Mouse (Mus musculus): ENCODE data around the gene Rbfox2. TPM values are rescaled to one million over a fixed set of nuclear protein-coding genes. Genes with fewer than 3 reads are reported as not detected.

The Rbfox2 gene
- polyA plus RNA-seq, 2 experiments: 94.7 to 189 TPM

DNA sequence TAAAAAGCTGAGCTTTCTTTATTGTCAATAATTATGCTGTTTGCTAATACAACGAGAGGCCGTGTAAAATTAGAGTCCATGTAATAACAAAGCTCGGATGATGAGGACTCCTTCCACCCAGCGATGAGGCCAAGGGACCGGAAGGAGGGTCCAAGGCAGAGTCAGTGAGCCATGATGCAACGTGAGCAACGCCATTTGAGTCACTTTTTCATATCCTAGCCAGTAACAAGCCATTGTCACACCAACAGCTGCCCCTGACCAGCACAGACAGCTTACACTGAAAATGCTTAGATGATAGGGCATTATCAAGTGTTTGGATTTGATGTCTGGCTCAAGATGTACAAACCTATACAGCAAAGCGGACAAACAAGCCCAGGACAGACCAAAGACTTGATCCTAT, 155.6 kb downstream of the Rbfox2 start:
- no peak for TF ChIP-seq POLR2A (IDR thresholded peaks at IDR 0.05; ENCODE audit: borderline replicate concordance, extremely low read depth, insufficient read depth, insufficient read length)
- no peak for ATAC-seq (ENCODE audit: low FRiP score, low read depth)
- peak overlapping the region; percentile 74 for H3K4me2 ChIP-seq (replicated peaks; ENCODE audit: low read depth, low read length, severe bottlenecking)
- H3K4me1 ChIP-seq (ENCODE audit: control insufficient read depth, insufficient read depth, low read length): peaks cover 38% of the 10 kb centered on the region
- no peaks in the 10 kb centered on the region for H3K27me3 ChIP-seq (ENCODE audit: control insufficient read depth, insufficient read depth, low read length)
- 60% methylated on average over 8 of the region's 8 CpGs for WGBS
- no peak for DNase-seq (ENCODE audit: low spot score)
- H3K4me3 ChIP-seq (replicated peaks; ENCODE audit: low read length): peak overlapping the region; percentile 43
- 0 out of 2 replicates have a peak overlapping the region, but pooled peaks have one; percentile 35 for H3K27ac ChIP-seq (replicated peaks; ENCODE audit: low read depth, low read length)
- H3K9me3 ChIP-seq (ENCODE audit: control insufficient read depth, low read length): no peaks in the 10 kb centered on the region
- 0 out of 2 replicates have a peak, but pooled peaks cover 3% of the 10 kb centered on the region for H3K36me3 ChIP-seq (ENCODE audit: control insufficient read depth, insufficient read depth, low read length)
- H3K9ac ChIP-seq (ENCODE audit: low read depth, low read length, severe bottlenecking): peak overlapping the region; percentile 62

DNA sequence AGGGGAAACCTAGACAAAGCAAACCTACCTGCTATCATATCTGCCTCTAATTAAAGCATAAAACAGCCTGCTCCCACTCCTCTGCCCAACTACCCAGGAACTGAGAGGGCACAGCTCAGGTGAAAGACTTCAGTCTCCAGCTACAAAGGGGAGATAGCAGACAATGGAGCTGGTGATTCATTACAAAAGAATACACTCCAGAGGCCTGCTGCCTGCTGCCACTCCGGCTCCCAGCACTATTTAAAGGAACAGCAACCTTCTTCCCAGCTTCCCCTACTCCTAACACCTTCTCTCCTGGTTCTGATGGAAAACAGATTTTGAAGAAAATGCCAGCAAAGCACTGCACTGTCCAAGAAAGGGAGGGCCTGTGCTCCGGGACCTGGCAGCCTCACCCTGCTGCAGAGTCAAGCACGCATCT, 156.4 kb downstream of the Rbfox2 start:
- DNase-seq (ENCODE audit: low spot score) (peak; percentile 62), ATAC-seq (ENCODE audit: low FRiP score, low read depth) (peak; percentile 10; the same call in 1 of the 2 replicates)
- TF ChIP-seq POLR2A (IDR thresholded peaks at IDR 0.05; ENCODE audit: borderline replicate concordance, extremely low read depth, insufficient read depth, insufficient read length): no peak
- Histone ChIP-seq H3K9ac (ENCODE audit: low read depth, low read length, severe bottlenecking) (peak overlapping the region; percentile 53), H3K27ac (replicated peaks; ENCODE audit: low read depth, low read length) (peak overlapping the region; percentile 95), H3K9me3 (ENCODE audit: control insufficient read depth, low read length) (no peaks in the 10 kb centered on the region), H3K4me2 (replicated peaks; ENCODE audit: low read depth, low read length, severe bottlenecking) (peak overlapping the region; percentile 74), H3K4me3 (replicated peaks; ENCODE audit: low read length) (peak overlapping the region; percentile 43), H3K4me1 (ENCODE audit: control insufficient read depth, insufficient read depth, low read length) (peaks cover 42% of the 10 kb centered on the region), H3K36me3 (ENCODE audit: control insufficient read depth, insufficient read depth, low read length) (0 out of 2 replicates have a peak, but pooled peaks cover 3% of the 10 kb centered on the region), H3K27me3 (ENCODE audit: control insufficient read depth, insufficient read depth, low read length) (no peaks in the 10 kb centered on the region)
- WGBS: 9% methylated on average over 3 of the region's 3 CpGs

DNA sequence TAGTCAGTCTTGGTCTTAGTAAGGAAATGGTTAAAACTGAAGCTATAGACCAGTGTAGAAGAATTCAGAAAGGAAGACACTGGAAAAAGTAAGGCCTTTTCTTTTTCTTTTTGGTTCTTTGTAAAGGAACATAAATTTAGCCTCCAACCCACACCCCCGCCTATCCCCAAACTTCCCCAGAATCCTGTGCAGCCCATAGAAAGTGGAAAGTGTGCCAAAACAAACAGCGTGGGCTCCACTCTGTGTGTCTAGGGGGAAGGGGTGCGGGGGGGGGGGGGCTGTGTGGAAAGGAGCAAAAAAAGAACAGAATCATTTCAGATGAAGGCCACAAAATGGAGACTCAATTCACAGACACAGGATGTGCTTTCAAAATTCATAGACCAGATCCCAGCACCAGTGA, 156.8 kb downstream of the Rbfox2 start:
- 39% methylated on average over 3 of the region's 3 CpGs for WGBS
- peak overlapping the region; percentile 95 for H3K27ac ChIP-seq (replicated peaks; ENCODE audit: low read depth, low read length)
- peak overlapping the region; percentile 74 for H3K4me2 ChIP-seq (replicated peaks; ENCODE audit: low read depth, low read length, severe bottlenecking)
- H3K9ac ChIP-seq (ENCODE audit: low read depth, low read length, severe bottlenecking): peak overlapping the region; percentile 53
- no peaks in the 10 kb centered on the region for H3K27me3 ChIP-seq (ENCODE audit: control insufficient read depth, insufficient read depth, low read length)
- DNase-seq (ENCODE audit: low spot score) (peak; percentile 63), ATAC-seq (ENCODE audit: low FRiP score, low read depth) (no peak)
- peaks cover 42% of the 10 kb centered on the region for H3K4me1 ChIP-seq (ENCODE audit: control insufficient read depth, insufficient read depth, low read length)
- no peak for TF ChIP-seq POLR2A (IDR thresholded peaks at IDR 0.05; ENCODE audit: borderline replicate concordance, extremely low read depth, insufficient read depth, insufficient read length)
- H3K36me3 ChIP-seq (ENCODE audit: control insufficient read depth, insufficient read depth, low read length): 0 out of 2 replicates have a peak, but pooled peaks cover 3% of the 10 kb centered on the region
- no peaks in the 10 kb centered on the region for H3K9me3 ChIP-seq (ENCODE audit: control insufficient read depth, low read length)
- H3K4me3 ChIP-seq (replicated peaks; ENCODE audit: low read length): peak overlapping the region; percentile 43

DNA sequence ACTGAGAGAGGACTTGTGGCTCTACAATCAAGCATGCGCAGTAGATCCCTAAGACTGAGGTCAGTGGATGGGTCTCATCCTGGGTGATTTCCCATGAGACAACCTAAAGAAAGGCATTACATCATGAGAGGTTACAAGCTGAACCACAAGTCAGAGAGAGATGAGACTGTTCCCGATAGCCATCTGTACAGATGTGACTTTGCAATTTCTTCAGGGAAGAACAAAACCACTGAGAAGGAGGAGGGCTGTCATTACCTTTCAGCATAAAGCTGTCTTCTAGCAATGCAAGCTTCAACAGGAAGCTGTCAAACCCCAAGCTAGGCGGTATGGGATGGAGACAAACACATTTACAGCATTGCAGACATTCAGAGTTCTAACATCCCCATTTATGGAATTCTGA, 157.3 kb downstream of the Rbfox2 start:
- H3K4me2 ChIP-seq (replicated peaks; ENCODE audit: low read depth, low read length, severe bottlenecking): peak overlapping the region; percentile 74
- H3K27ac ChIP-seq (replicated peaks; ENCODE audit: low read depth, low read length): peak overlapping the region; percentile 95
- H3K4me1 ChIP-seq (ENCODE audit: control insufficient read depth, insufficient read depth, low read length): peaks cover 42% of the 10 kb centered on the region

DNA sequence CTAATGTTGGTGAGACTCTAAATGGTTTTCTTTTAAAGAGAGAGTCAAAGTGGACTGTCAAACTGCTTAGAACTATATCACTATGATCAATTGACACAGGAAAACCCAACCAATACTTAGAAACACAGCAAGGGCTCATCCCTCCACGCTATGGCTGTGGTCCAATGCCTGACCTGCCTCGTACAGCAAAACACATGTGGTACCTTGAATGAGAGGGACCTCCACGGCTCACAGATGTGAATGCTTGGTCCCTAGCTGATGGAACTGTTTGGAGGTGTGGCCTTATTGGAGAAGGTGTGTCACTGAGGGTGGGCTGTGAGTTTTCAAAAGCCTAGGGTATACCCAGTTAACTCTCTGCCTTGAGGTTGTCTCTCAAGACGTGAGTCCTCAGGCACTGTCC, 159.9 kb downstream of the Rbfox2 start:
- DNase-seq (ENCODE audit: low spot score) (no peak), ATAC-seq (ENCODE audit: low FRiP score, low read depth) (no peak)
- no peak overlapping the region for H3K4me3 ChIP-seq (replicated peaks; ENCODE audit: low read length)
- no peak overlapping the region for H3K9ac ChIP-seq (ENCODE audit: low read depth, low read length, severe bottlenecking)
- no peak for TF ChIP-seq POLR2A (IDR thresholded peaks at IDR 0.05; ENCODE audit: borderline replicate concordance, extremely low read depth, insufficient read depth, insufficient read length)
- no peak overlapping the region for H3K27ac ChIP-seq (replicated peaks; ENCODE audit: low read depth, low read length)
- H3K4me2 ChIP-seq (replicated peaks; ENCODE audit: low read depth, low read length, severe bottlenecking): no peak overlapping the region
- H3K9me3 ChIP-seq (ENCODE audit: control insufficient read depth, low read length): no peaks in the 10 kb centered on the region
- peaks cover 37% of the 10 kb centered on the region for H3K4me1 ChIP-seq (ENCODE audit: control insufficient read depth, insufficient read depth, low read length)
- WGBS: 67% methylated on average over 4 of the region's 4 CpGs
- no peaks in the 10 kb centered on the region for H3K27me3 ChIP-seq (ENCODE audit: control insufficient read depth, insufficient read depth, low read length)
- H3K36me3 ChIP-seq (ENCODE audit: control insufficient read depth, insufficient read depth, low read length): 0 out of 2 replicates have a peak, but pooled peaks cover 3% of the 10 kb centered on the region

More for the DNA sequence above, 157.3 kb downstream of the Rbfox2 start:
- ATAC-seq (ENCODE audit: low FRiP score, low read depth): no peak
- Histone ChIP-seq H3K4me3 (replicated peaks; ENCODE audit: low read length) (peak overlapping the region; percentile 43; the same call in 1 of the 2 replicates), H3K9ac (ENCODE audit: low read depth, low read length, severe bottlenecking) (peak overlapping the region; percentile 53; the same call in 1 of the 2 replicates), H3K9me3 (ENCODE audit: control insufficient read depth, low read length) (no peaks in the 10 kb centered on the region), H3K27me3 (ENCODE audit: control insufficient read depth, insufficient read depth, low read length) (no peaks in the 10 kb centered on the region), H3K36me3 (ENCODE audit: control insufficient read depth, insufficient read depth, low read length) (0 out of 2 replicates have a peak, but pooled peaks cover 3% of the 10 kb centered on the region)
- no peak for DNase-seq (ENCODE audit: low spot score)
- WGBS: 57% methylated on average over 3 of the region's 3 CpGs
- no peak for TF ChIP-seq POLR2A (IDR thresholded peaks at IDR 0.05; ENCODE audit: borderline replicate concordance, extremely low read depth, insufficient read depth, insufficient read length)
